Mouse (Mus musculus) megakaryocyte-erythroid progenitor cell, adult 5-6 weeks (primary cell): Measurements from ENCODE around the gene Abcc10. TPM values are rescaled to one million over a fixed set of nuclear protein-coding genes. Genes with fewer than 3 reads are reported as not detected.

Experiments used
- ATAC-seq: replicated peaks from 2 replicates; pipeline ENCODE4 v1.8.0; 2016; ENCODE audit warnings: mild to moderate bottlenecking, inconsistent platforms; ENCODE audit not compliant: severe bottlenecking, poor library complexity, low FRiP score, low TSS enrichment
- total RNA-seq, 2 experiments: library from RNA; stranded (forward) in 1 of 2; stranded (reverse) in 1 of 2; fragments of 200-1000, 215-1000 nt in 1 of 2; fragments of >200 nt in 1 of 2; fragmentation: Nextera tagmentation in 1 of 2; gene quantifications; 2 replicates each; pipeline ENCODE4 v1.2.3; 2014 to 2017

Gene Abcc10
- total RNA-seq (2014; fragmentation: Nextera tagmentation), result 5.8 and 7.0 TPM in 2 replicates
- 1.6 and 8.7 TPM in 2 replicates for total RNA-seq (2017)

GRCm38 (mm10) chr17:46327906-46328534 lies at the start of gene Abcc10:
Abcc10 (minus strand) TSS chr17:46328352.
- peak; percentile 97 for ATAC-seq

DNA sequence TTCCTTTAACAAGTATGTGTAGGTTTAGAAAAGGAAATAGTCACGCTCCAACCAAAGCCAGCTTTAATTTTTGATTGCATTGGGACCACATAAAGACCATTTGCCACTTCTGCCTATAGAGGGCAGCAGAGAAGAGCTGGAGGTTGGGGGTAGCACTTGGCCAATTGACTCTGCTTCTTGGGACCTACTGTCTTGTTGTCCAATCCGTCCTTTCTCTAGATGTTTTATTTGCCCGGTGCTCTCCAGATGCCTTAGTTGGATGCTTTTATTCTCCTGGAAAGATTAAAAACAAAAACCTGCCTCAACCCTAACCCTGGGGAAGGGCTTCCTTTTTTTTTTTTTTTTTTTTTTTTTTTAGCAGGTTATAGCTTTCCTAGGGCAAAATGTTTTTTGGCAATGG lies 43.6 kb upstream of the Abcc10 start:
- ATAC-seq, result 0 out of 2 replicates have a peak, but pooled peaks have one; percentile 44

DNA sequence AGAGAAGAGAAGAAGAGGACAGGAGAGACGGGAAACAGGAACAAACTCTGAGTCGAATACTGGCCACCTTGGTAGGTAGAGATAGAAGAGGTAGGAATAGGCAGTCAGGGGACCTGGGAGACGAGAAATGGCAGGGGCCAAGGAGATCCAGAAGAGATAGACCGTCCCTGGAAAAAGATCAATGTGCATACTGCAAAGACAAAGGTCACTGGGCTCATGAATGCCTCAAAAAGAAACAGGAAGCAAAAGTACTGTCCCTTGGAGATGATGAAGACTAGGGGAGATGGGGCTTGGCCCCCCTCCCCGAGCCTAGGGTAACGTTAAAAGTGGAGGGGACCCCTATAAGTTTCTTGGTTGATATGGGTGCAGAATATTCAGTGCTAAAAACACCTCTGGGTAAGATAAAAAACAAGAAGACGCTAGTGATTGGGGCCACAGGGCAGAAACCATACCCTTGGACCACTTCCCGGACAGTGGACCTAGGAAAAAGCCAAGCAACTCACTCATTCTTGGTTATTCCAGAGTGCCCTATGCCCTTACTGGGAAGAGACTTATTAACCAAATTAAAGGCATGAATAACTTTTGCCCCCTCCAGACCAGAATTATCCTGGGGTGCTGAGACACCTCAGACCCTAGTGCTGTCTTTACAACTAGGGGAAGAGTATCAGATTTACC lies 23.0 kb upstream of the Abcc10 start:
- ATAC-seq, result no peak

GRCm38 (mm10) chr17:46341208-46341607 lies 13.1 kb upstream of the Abcc10 start:
- no peak for ATAC-seq

DNA sequence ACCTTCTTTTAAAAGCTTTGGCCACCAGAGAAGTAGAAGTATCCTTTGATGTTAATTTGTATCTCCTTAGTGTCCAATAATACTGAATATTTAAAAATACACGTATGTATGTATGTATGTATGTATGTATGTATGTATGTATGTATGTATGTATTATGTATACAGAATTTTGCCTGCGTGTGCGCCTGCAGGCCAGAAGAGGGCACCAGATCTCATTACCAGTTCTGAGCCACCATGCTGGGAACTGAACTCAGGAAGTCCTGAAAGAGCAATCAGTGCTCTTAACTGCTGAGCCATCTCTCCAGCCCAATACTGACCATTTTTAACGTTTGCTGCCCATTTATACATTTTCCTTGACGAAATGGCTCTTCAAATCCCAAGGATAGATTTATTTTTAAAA lies 8.3 kb upstream of the Abcc10 start:
- no peak for ATAC-seq

DNA sequence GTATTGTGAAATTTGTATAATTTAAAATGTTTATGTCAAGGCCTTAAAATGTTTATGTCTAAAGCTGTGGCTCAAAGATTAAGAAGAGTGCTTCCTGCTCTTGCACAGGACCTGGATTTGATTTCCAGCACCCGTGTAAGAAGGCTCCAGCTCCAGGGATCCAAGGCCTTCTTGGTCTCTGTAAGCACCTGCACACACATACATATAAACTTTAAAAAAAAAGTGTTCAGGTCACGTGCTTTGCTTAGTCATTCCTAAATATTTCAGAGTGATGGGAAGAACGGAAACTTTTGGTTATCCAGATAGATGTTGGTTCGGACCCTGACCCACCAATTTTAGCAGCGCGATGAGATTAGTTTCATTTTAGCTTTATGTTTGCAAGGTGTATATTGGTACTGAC lies 571 bp upstream of the Abcc10 start:
- no peak for ATAC-seq

DNA sequence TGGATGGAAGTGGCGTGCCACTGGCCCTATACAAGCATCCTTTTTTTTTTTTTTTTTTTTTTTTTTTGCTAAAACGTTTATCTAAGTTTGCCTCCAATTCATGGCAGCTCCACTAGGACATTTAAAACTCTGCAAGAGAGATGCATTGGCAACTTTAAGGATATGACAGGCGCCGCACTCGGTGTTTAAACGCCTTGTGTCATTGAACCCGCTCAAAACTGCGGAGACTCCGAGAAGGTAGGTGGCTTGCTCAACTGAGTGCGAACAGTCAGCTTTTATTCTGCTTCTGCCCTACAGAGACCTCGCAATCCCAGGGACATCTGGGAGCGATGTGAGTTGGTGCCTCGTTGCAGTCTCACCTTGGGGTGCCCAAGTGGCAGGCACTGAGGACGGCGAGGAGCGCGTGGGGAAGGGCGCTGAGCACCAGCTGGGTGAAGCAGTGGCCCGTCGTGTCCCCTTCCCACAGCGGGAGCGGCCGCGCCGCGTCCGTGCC lies 693 bp downstream of the Abcc10 start:
- no peak for ATAC-seq

DNA sequence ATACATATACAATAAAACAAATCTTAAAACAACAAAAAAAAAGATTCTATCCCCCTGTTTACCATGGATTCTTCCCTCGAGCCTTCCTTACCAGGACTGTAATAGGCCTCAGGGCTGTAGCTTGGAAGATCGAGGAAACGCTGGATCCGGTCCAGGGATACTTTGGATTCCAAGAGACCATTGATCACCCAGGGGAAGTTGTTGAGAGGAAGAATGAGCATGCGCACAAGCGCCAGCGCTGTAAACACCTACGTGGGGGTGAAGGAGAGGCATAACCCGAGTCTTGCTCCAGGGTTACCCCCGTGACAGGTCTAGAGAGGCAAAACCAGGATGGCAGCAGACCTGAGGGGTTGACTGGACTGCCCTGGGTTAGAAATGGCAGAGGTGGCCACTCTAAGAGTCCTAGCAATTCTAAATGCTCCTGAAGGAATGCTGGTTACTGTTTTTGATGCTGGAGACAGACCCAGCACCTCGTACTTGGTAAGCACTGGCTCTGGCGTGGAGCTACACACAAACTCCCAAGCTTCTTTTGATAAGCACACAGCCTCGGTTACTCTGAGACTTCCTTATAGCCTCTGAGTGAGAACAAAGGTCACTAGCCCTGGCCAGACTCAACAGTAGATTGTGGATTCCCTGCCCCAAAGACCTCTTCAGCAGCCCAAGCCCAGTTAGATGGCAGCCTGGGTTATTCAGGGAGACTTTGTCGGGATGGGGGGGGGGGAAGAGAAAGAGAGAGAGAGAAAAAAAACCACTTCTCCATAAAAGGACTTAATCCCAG lies 5.9 kb downstream of the Abcc10 start:
- ATAC-seq, result no peak

- no peak for ATAC-seq
Observed at GRCm38 (mm10) chr17:46320492-46320891, 7.7 kb downstream of the Abcc10 start.

GRCm38 (mm10) chr17:46315813-46316212 lies 12.3 kb downstream of the Abcc10 start:
- no peak for ATAC-seq

DNA sequence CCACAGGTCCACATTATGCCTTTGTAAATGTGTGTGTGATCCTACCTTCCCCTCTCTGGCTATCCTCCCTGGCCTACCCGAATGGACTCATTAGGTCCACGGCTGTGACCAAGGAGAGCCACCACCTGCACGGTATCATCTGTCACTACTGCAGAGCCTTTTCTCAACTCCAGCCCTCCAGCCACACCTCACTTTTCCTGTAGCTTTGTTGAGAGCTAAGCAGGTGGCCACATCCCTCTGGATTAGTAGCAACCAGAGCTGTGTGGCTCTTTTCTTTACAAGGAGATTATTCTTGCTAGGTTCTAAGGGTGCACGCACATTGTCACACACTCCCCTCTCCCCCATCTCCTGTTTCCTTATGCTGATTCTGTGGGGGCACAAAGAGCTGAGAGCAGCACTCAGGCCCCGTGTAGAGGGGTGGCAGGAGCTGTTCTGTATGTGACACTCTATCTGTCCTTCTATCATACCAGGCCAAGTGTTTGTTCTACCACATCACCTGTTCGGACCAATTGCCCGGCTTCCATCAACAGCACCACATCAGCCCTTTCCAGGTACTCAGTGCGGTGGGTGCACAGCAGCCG lies 14.9 kb downstream of the Abcc10 start:
- ATAC-seq, result no peak

DNA sequence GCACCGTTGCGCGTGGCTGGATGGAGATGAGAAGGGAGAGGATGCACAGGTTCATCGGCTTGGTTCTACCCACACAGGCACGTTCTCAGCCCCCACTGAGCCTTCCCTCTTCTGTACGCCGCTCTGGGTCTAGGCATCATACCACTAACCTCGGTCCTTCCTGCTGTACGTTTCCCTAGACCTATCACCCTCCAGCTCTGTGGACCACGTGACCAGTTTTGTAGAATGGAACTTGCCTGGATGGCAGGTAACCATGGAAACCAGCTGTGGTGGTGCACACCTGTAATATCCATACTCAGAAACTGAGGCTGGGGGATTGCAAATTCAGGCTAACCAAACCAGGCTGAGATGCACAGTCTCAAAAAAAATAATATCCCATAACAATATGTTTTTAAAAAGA lies 17.6 kb downstream of the Abcc10 start:
- no peak for ATAC-seq

DNA sequence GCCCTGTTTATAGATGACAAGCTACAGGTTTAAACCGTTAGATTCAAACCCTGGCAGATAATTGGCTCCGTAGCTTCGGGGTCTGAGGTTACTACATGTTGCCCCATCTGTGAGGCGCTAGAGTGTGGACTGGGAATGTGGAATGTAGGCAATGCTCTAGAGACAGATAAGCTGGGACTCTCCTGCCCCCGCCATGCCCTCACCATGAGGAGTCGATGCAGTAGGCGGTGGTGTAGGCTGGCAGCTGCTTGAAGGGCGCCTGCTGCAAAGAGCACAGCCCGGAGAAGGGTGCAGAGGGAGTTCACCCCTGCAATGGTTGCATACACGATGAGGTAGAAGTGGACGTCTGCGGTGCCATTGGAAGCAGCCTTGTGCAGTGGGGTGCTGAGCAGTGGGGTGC lies 18.3 kb downstream of the Abcc10 start:
- ATAC-seq, result no peak

GRCm38 (mm10) chr17:46306956-46307355 lies 21.2 kb downstream of the Abcc10 start:
- no peak for ATAC-seq

DNA sequence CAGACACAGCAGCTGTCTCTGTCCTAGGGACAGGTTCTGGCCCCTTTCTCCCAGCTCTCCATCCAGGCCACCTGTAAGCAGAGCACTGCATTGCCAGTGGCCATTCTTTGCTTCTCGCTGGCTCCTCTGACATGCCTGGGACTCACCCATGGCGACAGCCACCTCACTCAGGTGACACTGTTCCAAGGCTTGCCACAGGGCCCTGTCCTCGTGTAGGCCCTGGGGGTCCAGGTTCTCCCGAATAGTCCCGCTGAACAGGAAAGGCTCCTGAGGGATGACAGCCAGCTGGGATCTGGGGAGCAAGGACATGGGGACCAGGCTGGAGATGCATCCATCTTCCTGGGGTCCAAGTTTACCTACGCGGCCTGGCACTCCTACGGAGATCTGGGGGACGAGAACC lies 24.0 kb downstream of the Abcc10 start:
- ATAC-seq, result no peak

GRCm38 (mm10) chr17:46301892-46302291 lies 26.3 kb downstream of the Abcc10 start:
- ATAC-seq, result no peak

GRCm38 (mm10) chr17:46298220-46298913 lies 29.8 kb downstream of the Abcc10 start:
- peak; percentile 91 for ATAC-seq

GRCm38 (mm10) chr17:46297364-46298219 lies 30.6 kb downstream of the Abcc10 start, which contains the start of gene Dlk2:
Dlk2 (plus strand) TSS chr17:46297421.
- no peak for ATAC-seq

DNA sequence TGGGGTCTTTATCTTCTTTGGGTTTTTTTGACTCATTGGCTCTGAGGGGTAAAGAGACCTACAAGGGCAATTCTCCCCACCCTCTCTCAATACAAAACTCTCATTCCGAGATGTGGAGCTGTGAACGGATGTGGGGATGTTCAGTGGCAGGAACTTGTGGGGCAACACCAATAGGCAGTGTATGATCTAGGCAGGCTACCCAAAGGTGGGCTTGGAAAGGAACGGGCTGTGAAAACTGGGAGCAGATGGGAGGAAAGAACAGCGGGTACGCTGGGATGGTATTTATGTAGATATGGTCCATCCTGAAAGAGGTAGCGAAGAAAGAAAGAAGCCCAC lies 31.2 kb downstream of the Abcc10 start:
- no peak for ATAC-seq
